Comparison of ENCODE assay signal across 8 mouse cellular contexts in the genomic region with DNA sequence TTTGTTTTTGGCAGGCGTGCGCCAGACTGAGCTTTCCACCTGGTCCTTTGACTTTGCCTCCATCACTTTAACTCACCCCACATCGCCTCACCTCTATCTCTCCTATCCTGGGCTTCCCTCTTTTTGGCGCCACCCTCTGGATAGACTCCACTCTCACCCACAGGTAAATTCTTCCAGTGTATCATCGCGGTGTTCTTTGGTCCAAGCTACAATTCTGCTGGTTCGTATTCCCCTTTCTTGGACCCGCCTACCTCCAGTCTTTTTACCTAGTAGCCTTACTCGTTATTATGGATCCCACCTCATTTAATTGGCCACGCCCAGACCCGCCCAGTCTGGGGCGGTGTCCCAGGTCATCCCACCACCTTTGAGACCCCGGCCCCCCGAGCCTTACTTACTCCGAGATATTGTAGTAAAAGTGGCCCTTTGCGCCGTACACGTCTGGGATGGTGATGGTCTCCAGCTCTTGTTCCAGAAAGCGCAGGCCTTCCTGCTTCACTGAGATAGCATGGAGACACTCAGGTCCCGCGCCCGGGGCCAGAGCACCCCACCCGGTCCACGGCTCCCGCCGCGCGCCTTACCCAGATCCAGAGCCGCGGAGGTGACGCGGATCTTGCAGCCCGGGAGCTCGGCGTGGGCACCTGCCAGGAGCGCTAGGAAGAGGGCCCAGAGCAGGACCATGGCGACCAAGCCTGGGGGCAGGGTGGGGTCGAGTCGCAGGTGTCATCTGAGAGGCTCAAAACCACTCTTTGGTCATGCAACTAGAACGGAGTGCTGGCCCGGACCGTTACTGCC. TPM values are rescaled to one million over a fixed set of nuclear protein-coding genes. Genes with fewer than 3 reads are reported as not detected.
DNase-seq lines count a peak whose midpoint lies in the region; ATAC-seq and TF ChIP-seq lines count a peak whose summit lies in the region.

No protein-coding gene starts in this region.

- H3K9me3 ChIP-seq in kidney, postnatal 0 days (replicated peaks; ENCODE audit: low read length), result no peaks in the 10 kb centered on the region
- no peaks in the 10 kb centered on the region for H3K9me3 ChIP-seq in heart, embryonic 15.5 days (replicated peaks)
- H3K9me3 ChIP-seq in liver, embryonic 15.5 days (replicated peaks), result no peaks in the 10 kb centered on the region

- peak; percentile 17; the same call in 1 of the 2 replicates for ATAC-seq in kidney, postnatal 0 days (replicated peaks; ENCODE audit: low FRiP score, low read depth)
- peak; percentile 38 for ATAC-seq in heart, embryonic 15.5 days (replicated peaks; ENCODE audit: insufficient number of reproducible peaks, insufficient read depth, low FRiP score, low read depth)
- no peak for ATAC-seq in liver, embryonic 15.5 days (ENCODE audit: insufficient read depth)

- peak overlapping the region; percentile 39 for H3K4me3 ChIP-seq in kidney, postnatal 0 days (replicated peaks; ENCODE audit: low read depth, low read length)
- peak overlapping the region; percentile 70 for H3K4me3 ChIP-seq in bone marrow macrophage, adult 2 months (ENCODE audit: insufficient read depth, low read length)
- peak overlapping the region; percentile 58 for H3K4me3 ChIP-seq in heart, embryonic 15.5 days
- H3K4me3 ChIP-seq in liver, embryonic 15.5 days (replicated peaks), result peak overlapping the region; percentile 48
- H3K4me3 ChIP-seq in small intestine, adult 2 months (ENCODE audit: low read depth, low read length), result peak overlapping the region; percentile 59

- H3K27me3 ChIP-seq in kidney, postnatal 0 days (ENCODE audit: insufficient read depth, low read length), result no peaks in the 10 kb centered on the region; the same call in 1 of the 2 replicates
- peaks cover 59% of the 10 kb centered on the region for H3K27me3 ChIP-seq in heart, embryonic 15.5 days
- peaks cover 70% of the 10 kb centered on the region for H3K27me3 ChIP-seq in liver, embryonic 15.5 days
- peaks cover 18% of the 10 kb centered on the region for H3K27me3 ChIP-seq in small intestine, adult 2 months (ENCODE audit: control insufficient read depth, insufficient read depth, low read length)

- peaks cover 12% of the 10 kb centered on the region; the same call in 1 of the 2 replicates for H3K4me1 ChIP-seq in kidney, postnatal 0 days (replicated peaks; ENCODE audit: insufficient read depth, low read length)
- peaks cover 43% of the 10 kb centered on the region for H3K4me1 ChIP-seq in bone marrow macrophage, adult 2 months (ENCODE audit: control insufficient read depth, insufficient read depth, low read length)
- peaks cover 32% of the 10 kb centered on the region for H3K4me1 ChIP-seq in heart, embryonic 15.5 days (replicated peaks)
- H3K4me1 ChIP-seq in liver, embryonic 15.5 days (replicated peaks), result peaks cover 29% of the 10 kb centered on the region
- H3K4me1 ChIP-seq in small intestine, adult 2 months (ENCODE audit: control insufficient read depth, insufficient read depth, insufficient read length, low read length), result peaks cover 11% of the 10 kb centered on the region; the same call in 1 of the 2 replicates

- DNase-seq in kidney, postnatal 0 days (ENCODE audit: low spot score), result no peak
- DNase-seq in kidney, adult 8-10 months, result no peak
- no peak for DNase-seq in right cerebral cortex, postnatal 36 days (ENCODE audit: low spot score in 2 of 2)
- DNase-seq in layer of hippocampus, adult 11-12 months (ENCODE audit: low spot score), result no peak

- peak; percentile 33; the same call in 1 of the 2 replicates for TF ChIP-seq CTCF in kidney, postnatal 0 days (IDR thresholded peaks at IDR 0.05; ENCODE audit: low read depth)
- TF ChIP-seq CTCF in bone marrow macrophage, adult 2 months (IDR thresholded peaks at IDR 0.05; ENCODE audit: low read depth, low read length), result 0 out of 2 replicates have a peak, but pooled peaks have one; percentile 5
- TF ChIP-seq CTCF in small intestine, adult 2 months (IDR thresholded peaks at IDR 0.05; ENCODE audit: extremely low read depth, insufficient read length, insufficient replicate concordance, low read depth, low read length), result no peak

- no peaks in the 10 kb centered on the region for H3K36me3 ChIP-seq in kidney, postnatal 0 days (ENCODE audit: insufficient read depth, low read length)
- no peaks in the 10 kb centered on the region for H3K36me3 ChIP-seq in heart, embryonic 15.5 days
- H3K36me3 ChIP-seq in liver, embryonic 15.5 days (replicated peaks), result no peaks in the 10 kb centered on the region
- H3K36me3 ChIP-seq in small intestine, adult 2 months (ENCODE audit: control insufficient read depth, insufficient read depth, low read length), result no peaks in the 10 kb centered on the region

- 2% methylated on average over 42 of the region's 42 CpGs for WGBS in kidney, postnatal 0 days
- 1% methylated on average over 42 of the region's 42 CpGs for WGBS in heart, embryonic 15.5 days
- 1% methylated on average over 42 of the region's 42 CpGs for WGBS in liver, embryonic 15.5 days (ENCODE audit: insufficient replicate concordance)
- 2% methylated on average over 42 of the region's 42 CpGs for WGBS in small intestine, adult 2 months

- H3K27ac ChIP-seq in kidney, postnatal 0 days, result no peak overlapping the region
- H3K27ac ChIP-seq in bone marrow macrophage, adult 2 months (ENCODE audit: insufficient read depth, low read depth, low read length), result peak overlapping the region; percentile 97
- H3K27ac ChIP-seq in heart, embryonic 15.5 days, result no peak overlapping the region
- H3K27ac ChIP-seq in liver, embryonic 15.5 days (replicated peaks), result no peak overlapping the region
- peak overlapping the region; percentile 17 for H3K27ac ChIP-seq in small intestine, adult 2 months (ENCODE audit: insufficient read depth, low read depth, low read length)

- peak overlapping the region; percentile 95 for H3K4me2 ChIP-seq in kidney, postnatal 0 days (ENCODE audit: low read length)
- peak overlapping the region; percentile 96 for H3K4me2 ChIP-seq in heart, embryonic 15.5 days
- H3K4me2 ChIP-seq in liver, embryonic 15.5 days, result peak overlapping the region; percentile 67

- TF ChIP-seq POLR2A in bone marrow macrophage, adult 2 months (IDR thresholded peaks at IDR 0.05; ENCODE audit: borderline replicate concordance, low read depth, low read length), result no peak
- no peak for TF ChIP-seq POLR2A in small intestine, adult 2 months (IDR thresholded peaks at IDR 0.05; ENCODE audit: low read depth, low read length)

- H3K9ac ChIP-seq in kidney, postnatal 0 days (ENCODE audit: low read depth, low read length), result peak overlapping the region; percentile 62; the same call in 1 of the 2 replicates
- peak overlapping the region; percentile 46 for H3K9ac ChIP-seq in heart, embryonic 15.5 days
- H3K9ac ChIP-seq in liver, embryonic 15.5 days, result no peak overlapping the region

RNA-seq across cellular contexts. Expression of gene Pltp, which starts 1.0 kb away (rescaled TPM):
- 43.9 and 45.4 TPM in 2 replicates for polyA plus RNA-seq in kidney, postnatal 0 days (2015; fragmentation: Nextera tagmentation; extraction: Ambion mirVana)
- 1,260 and 1,371 TPM in 2 replicates for polyA plus RNA-seq in bone marrow macrophage, adult 2 months (2012; ENCODE audit: insufficient read depth, insufficient read length, missing spikeins)
- 14.0 and 71.8 TPM in 2 replicates for polyA plus RNA-seq in heart, embryonic 15.5 days (2015; fragmentation: Nextera tagmentation; extraction: Ambion mirVana)
- 17.8 and 23.5 TPM in 2 replicates for polyA plus RNA-seq in liver, embryonic 15.5 days (2015; fragmentation: Nextera tagmentation; extraction: Ambion mirVana)
- polyA plus RNA-seq in small intestine, adult 2 months (2012; rRNA removed), result 20.9 and 34.2 TPM in 2 replicates

RNA-seq across cellular contexts. Expression of gene Pcif1, which starts 22.6 kb away (rescaled TPM):
- 70.0 and 76.5 TPM in 2 replicates for polyA plus RNA-seq in kidney, postnatal 0 days (2015; fragmentation: Nextera tagmentation; extraction: Ambion mirVana)
- 27.1 and 27.6 TPM in 2 replicates for polyA plus RNA-seq in bone marrow macrophage, adult 2 months (2012; ENCODE audit: insufficient read depth, insufficient read length, missing spikeins)
- polyA plus RNA-seq in heart, embryonic 15.5 days (2015; fragmentation: Nextera tagmentation; extraction: Ambion mirVana), result 53.4 and 56.4 TPM in 2 replicates
- polyA plus RNA-seq in liver, embryonic 15.5 days (2015; fragmentation: Nextera tagmentation; extraction: Ambion mirVana), result 38.3 and 40.7 TPM in 2 replicates
- 22.8 and 30.3 TPM in 2 replicates for polyA plus RNA-seq in small intestine, adult 2 months (2012; rRNA removed)

RNA-seq across cellular contexts. Expression of gene Neurl2, which starts 23.2 kb away (rescaled TPM):
- polyA plus RNA-seq in kidney, postnatal 0 days (2015; fragmentation: Nextera tagmentation; extraction: Ambion mirVana), result 9.2 and 9.4 TPM in 2 replicates
- 21.0 and 25.4 TPM in 2 replicates for polyA plus RNA-seq in bone marrow macrophage, adult 2 months (2012; ENCODE audit: insufficient read depth, insufficient read length, missing spikeins)
- 43.3 and 47.1 TPM in 2 replicates for polyA plus RNA-seq in heart, embryonic 15.5 days (2015; fragmentation: Nextera tagmentation; extraction: Ambion mirVana)
- polyA plus RNA-seq in liver, embryonic 15.5 days (2015; fragmentation: Nextera tagmentation; extraction: Ambion mirVana), result 1.5 and 2.5 TPM in 2 replicates
- polyA plus RNA-seq in small intestine, adult 2 months (2012; rRNA removed), result 1.7 and 3.1 TPM in 2 replicates

RNA-seq across cellular contexts. Expression of gene Ctsa, which starts 23.8 kb away (rescaled TPM):
- polyA plus RNA-seq in kidney, postnatal 0 days (2015; fragmentation: Nextera tagmentation; extraction: Ambion mirVana), result 219 and 254 TPM in 2 replicates
- 632 and 760 TPM in 2 replicates for polyA plus RNA-seq in bone marrow macrophage, adult 2 months (2012; ENCODE audit: insufficient read depth, insufficient read length, missing spikeins)
- polyA plus RNA-seq in heart, embryonic 15.5 days (2015; fragmentation: Nextera tagmentation; extraction: Ambion mirVana), result 167 and 180 TPM in 2 replicates
- 75.4 and 81.1 TPM in 2 replicates for polyA plus RNA-seq in liver, embryonic 15.5 days (2015; fragmentation: Nextera tagmentation; extraction: Ambion mirVana)
- 156 and 235 TPM in 2 replicates for polyA plus RNA-seq in small intestine, adult 2 months (2012; rRNA removed)

RNA-seq across cellular contexts. Expression of gene Spata25, which starts 28.2 kb away (rescaled TPM):
- not detected in 2 replicates for polyA plus RNA-seq in kidney, postnatal 0 days (2015; fragmentation: Nextera tagmentation; extraction: Ambion mirVana)
- polyA plus RNA-seq in bone marrow macrophage, adult 2 months (2012; ENCODE audit: insufficient read depth, insufficient read length, missing spikeins), result 1.4 TPM in 1 of 2 replicates, not detected in the other
- polyA plus RNA-seq in heart, embryonic 15.5 days (2015; fragmentation: Nextera tagmentation; extraction: Ambion mirVana), result not detected in 2 replicates
- polyA plus RNA-seq in liver, embryonic 15.5 days (2015; fragmentation: Nextera tagmentation; extraction: Ambion mirVana), result not detected in 2 replicates
- not detected in 2 replicates for polyA plus RNA-seq in small intestine, adult 2 months (2012; rRNA removed)

Comparison
In these comparisons a context has a peak if more than half of its experiments do, and no peak if none do; other contexts are left out.
1. H3K27ac ChIP-seq: peak in bone marrow macrophage, adult 2 months (single experiment) and small intestine, adult 2 months (single experiment); none in kidney, postnatal 0 days (single experiment), heart, embryonic 15.5 days (single experiment) and liver, embryonic 15.5 days (single experiment).
2. RNA of gene Pltp, which starts 1.0 kb away (polyA plus RNA-seq): 1,260 to 1,371 TPM in bone marrow macrophage, adult 2 months; 43.9 to 45.4 TPM in kidney, postnatal 0 days, 20.9 to 34.2 TPM in small intestine, adult 2 months, 17.8 to 23.5 TPM in liver, embryonic 15.5 days and 14.0 to 71.8 TPM in heart, embryonic 15.5 days; every median in the first group is over 10 times any median in the second.
3. Peak in every context shown above with its lines, with median percentiles within 50 percentile points of each other: H3K4me2 ChIP-seq and H3K4me3 ChIP-seq.